Mouse (Mus musculus): ENCODE data around the gene Npb.

DNA sequence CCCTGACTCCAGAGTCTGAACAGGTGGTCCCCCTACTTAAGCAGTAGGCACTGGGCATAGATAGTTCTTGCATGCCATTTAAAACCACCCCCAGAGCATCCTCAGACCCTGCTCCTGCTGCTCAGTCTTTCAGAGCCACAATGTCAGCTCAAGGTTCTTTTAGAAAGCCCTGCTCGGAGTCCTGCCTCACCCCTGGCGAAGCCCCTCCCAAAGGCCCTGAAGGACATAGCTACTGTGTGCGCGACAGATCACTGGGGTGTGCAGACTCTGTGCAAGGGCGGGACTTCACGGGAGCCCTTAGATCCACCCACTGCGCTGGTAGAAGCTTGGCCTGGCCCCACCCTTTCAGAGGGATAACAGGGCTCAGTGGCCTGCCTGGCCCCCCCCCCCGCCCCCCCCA, 973 bp downstream of the Npb start:
- TF ChIP-seq CTCF (IDR thresholded peaks at IDR 0.05; ENCODE audit: low read depth, low read length), result no peak
- TF ChIP-seq GATA1 (IDR thresholded peaks at IDR 0.05; ENCODE audit: borderline replicate concordance, low read length), result no peak
- TF ChIP-seq GATA2 (IDR thresholded peaks at IDR 0.05; ENCODE audit: borderline replicate concordance, low read depth, low read length), result no peak
- no peak for TF ChIP-seq TAL1 (conservative IDR thresholded peaks at IDR 0.05; ENCODE audit: low read depth, low read length)
- TF ChIP-seq POLR2AphosphoS5 (IDR thresholded peaks at IDR 0.05; ENCODE audit: insufficient replicate concordance, low read depth, low read length), result no peak
